Mouse (Mus musculus): Measurements from ENCODE around the gene Sox6.

Gene Sox6

GRCm38 (mm10) chr7:115829260-115829659 lies 209.3 kb downstream of the Sox6 start:
- no peak for DNase-seq

- peak; percentile 38 for DNase-seq
Measured at GRCm38 (mm10) chr7:115825295-115825694, 213.3 kb downstream of the Sox6 start.

GRCm38 (mm10) chr7:115824621-115825256 lies 213.9 kb downstream of the Sox6 start:
- DNase-seq = peak; percentile 36

- DNase-seq = no peak
Measured at GRCm38 (mm10) chr7:115819136-115819535, 219.5 kb downstream of the Sox6 start.

- DNase-seq = no peak
Measured at GRCm38 (mm10) chr7:115803256-115803655, 235.3 kb downstream of the Sox6 start.

- DNase-seq = no peak
Measured at GRCm38 (mm10) chr7:115794139-115794858, 244.3 kb downstream of the Sox6 start.

- no peak for DNase-seq
Measured at GRCm38 (mm10) chr7:115792841-115793240, 245.8 kb downstream of the Sox6 start.

- DNase-seq = no peak
Measured at GRCm38 (mm10) chr7:115789116-115789823, 249.3 kb downstream of the Sox6 start.

- DNase-seq = no peak
Measured at GRCm38 (mm10) chr7:115783982-115784917, 254.3 kb downstream of the Sox6 start.

- DNase-seq = no peak
Measured at GRCm38 (mm10) chr7:115780148-115780547, 258.4 kb downstream of the Sox6 start.

GRCm38 (mm10) chr7:115779544-115779943 lies 259.1 kb downstream of the Sox6 start:
- no peak for DNase-seq

- no peak for DNase-seq
Measured at GRCm38 (mm10) chr7:115776736-115777135, 261.9 kb downstream of the Sox6 start.

GRCm38 (mm10) chr7:115776324-115776723 lies 262.3 kb downstream of the Sox6 start:
- no peak for DNase-seq

GRCm38 (mm10) chr7:115766316-115766715 lies 272.3 kb downstream of the Sox6 start:
- no peak for DNase-seq

- DNase-seq = no peak
Measured at GRCm38 (mm10) chr7:115763851-115764250, 274.7 kb downstream of the Sox6 start.

- no peak for DNase-seq
Measured at GRCm38 (mm10) chr7:115758172-115758571, 280.4 kb downstream of the Sox6 start.

GRCm38 (mm10) chr7:115755272-115755671 lies 283.3 kb downstream of the Sox6 start:
- no peak for DNase-seq

- no peak for DNase-seq
Measured at GRCm38 (mm10) chr7:115754216-115754615, 284.4 kb downstream of the Sox6 start.

GRCm38 (mm10) chr7:115752121-115752634 lies 286.4 kb downstream of the Sox6 start:
- DNase-seq = no peak

- DNase-seq = no peak
Measured at GRCm38 (mm10) chr7:115751083-115751482, 287.5 kb downstream of the Sox6 start.

- DNase-seq = no peak
Measured at GRCm38 (mm10) chr7:115750275-115750825, 288.2 kb downstream of the Sox6 start.

GRCm38 (mm10) chr7:115747541-115747940 lies 291.1 kb downstream of the Sox6 start:
- DNase-seq = no peak

Data from layer of hippocampus, adult 9-11 months (tissue).